Mouse (Mus musculus) T-cell, adult 2 months (primary cell): Measurements from ENCODE around the gene P2rx7.

Experiments used
- DNase-seq: peaks from one replicate; pipeline ENCODE4 v3.0.0; 2022; ENCODE audit warnings: low spot score

Gene P2rx7

DNA sequence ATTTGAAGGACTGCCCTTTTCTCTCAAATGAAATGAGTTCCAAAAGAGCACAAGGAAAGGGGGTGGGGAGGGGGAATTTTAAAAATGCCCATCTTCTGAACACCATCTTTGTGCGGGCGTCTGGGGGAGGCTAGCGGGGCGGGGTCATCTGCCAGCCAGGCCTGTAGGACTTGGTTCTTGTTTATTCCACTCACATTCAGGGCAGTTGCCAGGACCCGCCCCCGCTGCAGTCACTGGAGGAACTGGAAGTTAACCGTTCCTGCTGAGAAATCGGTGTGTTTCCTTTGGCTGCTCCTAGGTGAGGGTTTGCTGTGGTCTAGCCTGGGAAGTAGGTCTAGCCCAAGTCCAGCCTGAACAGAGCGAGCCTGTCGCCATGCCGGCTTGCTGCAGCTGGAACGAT, at the start of gene P2rx7:
TSS of gene P2rx7 (plus strand) at position 211 of the 400 bp plus-strand sequence.
- no peak for DNase-seq

DNA sequence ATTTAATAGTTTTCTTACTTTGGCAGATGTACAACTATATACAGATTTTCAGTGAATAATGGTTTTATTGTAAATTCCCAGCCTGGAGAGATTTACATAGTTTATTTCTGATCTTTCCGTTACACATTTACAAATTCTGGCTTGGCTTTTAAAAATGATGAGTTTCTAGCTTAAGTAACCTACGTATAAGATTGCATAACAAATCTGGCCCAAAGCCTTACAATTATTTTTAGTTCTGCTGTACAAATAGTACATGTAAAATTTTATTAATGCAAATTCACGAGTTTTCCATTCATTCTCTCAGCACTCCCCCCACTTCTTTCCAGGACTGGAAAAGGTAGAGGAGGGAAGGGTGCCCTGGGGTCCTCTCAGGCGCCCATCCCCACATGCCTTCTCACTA, 48.2 kb upstream of the P2rx7 start:
- DNase-seq: no peak

DNA sequence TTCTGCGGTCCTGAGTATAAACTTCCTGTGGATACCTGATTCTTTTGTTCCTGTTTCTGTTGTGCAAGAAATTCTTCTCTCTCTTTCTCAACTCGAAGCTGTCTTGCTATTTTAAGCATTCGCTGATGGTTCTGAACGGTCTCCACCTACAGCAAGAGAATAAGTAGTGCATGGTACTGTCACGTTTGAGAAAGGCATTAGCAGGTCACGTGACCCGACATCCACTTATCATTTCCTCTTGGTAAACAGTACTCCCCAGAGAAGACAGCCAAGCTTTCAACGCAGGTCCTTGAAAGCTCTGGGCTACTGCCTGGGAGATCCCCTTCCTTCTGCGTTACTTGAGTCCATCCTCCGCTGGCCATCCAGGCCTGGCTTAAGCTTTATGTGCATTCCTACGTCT, 41.5 kb upstream of the P2rx7 start:
- peak; percentile 82 for DNase-seq

DNA sequence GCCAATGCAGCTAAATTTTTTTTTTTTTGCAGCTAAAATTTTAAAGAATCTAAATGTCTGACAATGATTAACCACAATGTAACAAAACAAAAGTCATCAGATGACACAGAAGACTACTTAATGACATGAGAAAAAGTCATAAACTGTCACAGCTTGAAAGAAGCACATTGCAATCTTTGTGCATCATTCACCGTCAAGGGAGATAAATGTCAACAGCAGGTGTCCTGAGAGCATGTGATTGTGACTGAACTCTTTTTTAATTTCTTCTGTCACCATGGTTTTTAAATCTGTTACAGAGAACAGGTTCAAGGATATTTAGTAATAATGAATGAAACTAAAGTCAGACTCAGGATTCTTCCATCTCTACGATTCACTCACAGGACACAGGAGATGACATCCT, 38.8 kb upstream of the P2rx7 start:
- no peak for DNase-seq

DNA sequence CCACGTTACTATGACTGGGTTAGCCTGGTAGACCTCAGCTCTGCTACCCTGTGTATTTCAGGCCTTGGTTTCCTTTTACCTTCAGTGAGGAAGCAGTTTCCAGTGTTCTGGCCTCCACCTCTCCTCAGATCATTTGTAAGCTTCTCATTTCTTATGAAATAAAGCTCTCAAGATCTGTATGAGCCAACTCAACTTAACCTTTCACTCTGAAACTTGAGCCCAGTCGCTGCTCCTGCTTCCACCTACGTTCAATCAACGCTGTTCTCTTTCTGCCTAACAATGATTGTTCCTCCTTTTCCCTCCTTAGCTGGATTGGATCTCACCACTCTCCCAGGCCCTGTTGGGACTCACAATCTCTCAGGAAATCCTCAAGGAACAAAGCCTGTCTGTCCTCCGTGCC, 32.1 kb upstream of the P2rx7 start:
- no peak for DNase-seq

DNA sequence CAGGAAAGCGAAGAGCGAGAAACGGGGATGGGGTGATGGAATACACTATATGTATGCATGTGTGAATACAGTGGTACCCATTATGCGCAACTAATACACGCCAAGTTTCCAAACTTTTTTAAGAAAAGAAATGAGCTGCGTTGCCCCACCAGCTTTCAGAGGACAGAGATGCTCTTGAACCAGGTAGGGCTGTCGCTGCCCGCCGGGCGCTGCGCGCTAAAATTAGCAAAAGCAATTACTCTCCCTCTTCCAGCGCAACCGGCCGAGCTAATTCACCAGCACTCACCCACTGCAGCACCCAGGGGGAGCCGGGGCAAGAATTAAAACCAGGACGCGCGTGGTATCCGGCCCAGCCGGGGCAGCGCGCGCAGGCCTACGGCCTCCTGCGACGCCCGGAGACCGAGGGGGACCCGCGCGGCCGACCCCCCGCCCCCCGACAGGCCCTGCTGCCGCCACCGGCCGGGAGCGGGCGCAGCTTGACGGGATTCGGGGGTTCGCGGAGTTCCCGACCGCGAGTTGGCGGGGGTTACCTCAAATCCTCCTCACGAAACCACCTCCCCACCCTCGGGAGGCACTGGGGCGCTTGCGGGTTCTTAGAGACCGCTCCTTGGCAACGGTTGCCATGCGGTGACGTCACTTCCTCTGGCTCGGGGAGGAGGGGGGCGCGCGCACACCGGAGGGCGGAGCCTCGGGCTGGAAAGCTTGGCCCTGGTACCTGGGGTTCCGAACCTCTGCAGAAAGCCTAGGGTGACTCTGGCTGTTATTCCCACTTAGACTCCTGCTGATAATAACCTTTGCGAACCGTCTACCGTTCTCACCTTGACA, 29.6 kb upstream of the P2rx7 start, which contains the start of gene Ift81:
TSS of gene Ift81 (minus strand) at position 611 of the 825 bp plus-strand sequence.
- peak; percentile 96 for DNase-seq

DNA sequence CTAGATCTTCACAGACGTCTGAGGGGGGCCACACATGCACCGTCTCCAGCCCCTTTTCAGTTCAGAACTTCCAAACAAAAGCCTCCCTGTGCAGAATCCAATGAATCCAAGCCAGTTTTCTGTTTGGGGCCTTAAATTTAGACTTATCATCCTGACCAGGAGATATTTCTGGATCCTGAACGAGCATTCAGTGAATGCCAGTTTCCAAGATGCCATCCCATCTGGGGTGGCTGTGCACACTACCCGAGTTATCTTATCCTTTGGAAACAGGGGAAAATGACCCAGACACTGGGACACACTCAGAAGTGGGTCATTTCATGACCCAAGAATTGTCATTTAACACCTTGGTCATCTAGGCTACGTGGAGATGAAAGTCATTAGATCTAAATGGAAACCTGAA, 26.0 kb upstream of the P2rx7 start:
- no peak for DNase-seq

DNA sequence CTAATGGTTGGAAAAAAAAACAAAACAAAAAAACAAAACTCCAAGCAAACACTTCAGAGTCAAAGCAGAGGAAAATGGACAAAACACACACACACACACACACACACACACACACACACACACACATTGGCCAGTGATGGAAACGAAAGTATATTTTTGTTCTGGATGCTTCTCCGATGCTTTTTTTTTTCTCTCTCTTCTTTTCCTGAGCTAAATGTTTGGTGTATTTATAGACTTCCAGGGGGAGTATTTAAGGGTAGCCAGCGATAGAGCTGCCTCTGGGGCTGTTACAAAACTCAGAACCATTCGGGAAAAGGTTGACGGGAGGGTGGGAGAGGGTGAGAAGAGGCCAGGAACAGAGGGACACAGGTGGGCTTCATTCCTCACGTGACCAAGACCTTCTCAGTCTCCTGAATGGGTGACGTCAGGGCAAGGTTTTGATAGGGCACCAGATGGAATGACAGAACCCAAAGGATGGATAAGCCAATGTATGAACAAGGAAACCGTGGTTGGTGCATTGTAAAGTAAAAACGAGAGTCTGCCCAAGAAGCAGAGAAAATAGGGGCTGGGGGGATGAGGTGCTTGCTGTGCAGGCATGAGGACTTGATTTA, 23.9 kb upstream of the P2rx7 start:
- DNase-seq: no peak

DNA sequence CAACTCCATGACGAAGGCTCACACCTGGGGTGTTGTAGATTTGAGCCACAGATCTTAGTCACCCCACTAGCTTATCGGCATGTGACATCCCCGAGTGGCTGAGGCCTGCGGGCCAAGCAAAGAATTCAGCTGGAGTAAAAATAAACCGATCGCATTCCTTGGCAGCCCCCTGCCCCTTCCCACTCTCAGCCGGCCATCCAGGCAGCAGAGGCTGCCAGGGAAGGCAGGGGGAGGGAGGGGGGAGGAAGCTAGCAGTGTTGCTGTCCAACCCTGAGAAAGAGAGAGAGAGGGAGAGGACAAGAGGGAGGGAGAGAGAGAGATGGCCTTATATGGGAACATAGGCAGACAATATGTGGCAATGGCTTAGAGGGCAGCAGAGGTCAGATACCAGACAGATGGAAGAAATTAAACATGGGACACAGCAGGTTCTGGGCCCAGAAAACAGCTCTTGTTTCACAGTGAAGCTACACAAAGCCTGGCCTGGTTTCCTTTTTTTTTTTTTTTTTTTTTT, 22.3 kb upstream of the P2rx7 start:
- DNase-seq: no peak

DNA sequence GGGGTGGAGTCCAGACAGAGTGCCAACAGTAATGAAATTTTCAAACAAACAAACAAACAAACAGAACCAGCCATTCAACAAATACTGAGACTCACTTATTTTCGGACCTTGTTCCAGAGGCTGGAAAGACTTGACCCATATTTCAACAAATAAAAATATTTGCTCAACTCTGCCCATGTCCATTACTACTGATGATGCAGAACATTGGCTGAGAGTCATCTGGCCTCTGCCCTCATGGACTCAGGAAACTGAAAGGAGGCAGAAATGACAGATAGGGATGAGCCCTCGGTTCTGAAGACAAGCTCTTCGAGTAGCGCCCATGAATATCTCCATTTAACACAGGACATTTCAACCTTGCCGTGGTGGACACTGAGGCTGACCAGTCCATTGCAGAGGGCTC, 21.2 kb upstream of the P2rx7 start:
- no peak for DNase-seq

DNA sequence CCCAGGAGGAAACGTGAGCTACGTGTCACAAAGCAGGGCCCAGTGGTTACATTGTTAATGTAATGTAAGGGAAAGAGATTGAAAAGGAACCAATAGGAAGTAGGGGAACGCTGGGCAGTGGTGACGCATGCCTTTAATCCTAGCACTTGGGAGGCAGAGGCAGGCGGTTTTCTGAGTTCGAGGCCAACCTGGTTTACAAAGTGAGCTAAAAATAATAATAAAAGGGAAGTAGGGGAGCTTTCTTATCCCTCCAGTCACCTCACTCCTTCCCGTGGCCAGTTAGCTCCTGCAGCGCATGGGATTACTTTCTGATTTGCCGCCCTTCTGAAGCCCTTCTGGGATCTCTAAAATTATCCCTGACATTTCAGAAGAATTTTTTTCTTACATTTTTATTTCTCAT, 19.9 kb upstream of the P2rx7 start:
- no peak for DNase-seq

DNA sequence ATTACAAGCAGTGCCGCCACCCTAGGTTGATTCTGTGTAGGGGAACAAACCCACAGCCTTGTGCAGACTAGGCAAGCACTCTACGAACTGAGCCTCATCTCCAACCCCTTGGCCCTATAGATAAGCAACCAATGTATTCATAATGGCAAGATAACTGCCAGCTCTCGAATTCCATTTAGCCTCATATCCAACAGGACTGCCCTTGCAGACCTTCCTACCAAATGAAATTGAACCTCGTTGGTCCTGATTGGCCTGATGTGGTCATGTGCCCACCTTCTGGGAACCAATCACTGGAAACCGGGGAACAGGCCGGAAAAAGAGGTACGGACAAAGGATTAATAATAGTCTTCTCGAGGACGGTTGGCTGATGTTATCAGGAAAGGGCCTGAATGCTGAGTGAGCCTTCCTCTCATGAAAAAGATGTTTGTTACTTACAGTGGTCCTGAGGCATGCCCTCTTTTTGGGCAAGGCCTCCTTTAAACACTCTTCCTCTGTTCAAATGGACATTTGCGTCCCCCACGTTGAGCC, 18.7 kb upstream of the P2rx7 start:
- no peak for DNase-seq

DNA sequence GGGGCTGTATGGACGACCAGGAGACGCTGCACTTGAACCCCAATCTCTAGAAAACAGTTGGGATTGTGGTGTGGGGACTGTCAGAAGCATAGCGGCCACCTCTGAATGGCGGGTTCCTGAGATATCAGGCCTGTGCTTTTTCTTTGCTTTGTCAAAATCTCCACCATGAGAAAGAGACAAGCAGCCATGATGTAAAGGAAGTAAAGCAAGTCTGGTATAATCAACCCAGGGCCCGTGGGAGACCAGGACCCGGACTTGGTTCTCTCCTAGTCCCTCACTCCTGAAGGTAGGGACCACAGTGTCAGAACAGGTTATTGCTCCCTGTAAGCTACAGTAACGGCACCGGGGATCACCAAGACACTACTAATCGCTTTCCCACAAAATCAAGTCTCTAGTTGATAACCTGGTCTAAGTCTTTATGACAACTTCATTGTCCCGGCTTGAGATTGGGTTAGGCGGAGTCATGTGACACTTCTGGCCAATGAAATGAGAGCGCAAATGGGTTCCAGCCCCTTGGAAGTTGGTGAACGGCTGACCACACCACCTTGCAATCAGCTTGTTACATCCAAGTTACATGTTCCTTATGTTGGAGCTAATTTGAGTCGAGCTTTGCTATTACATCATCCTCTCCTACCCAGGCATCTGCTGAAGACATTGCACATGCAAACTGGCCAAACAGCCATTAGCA, 18.0 kb upstream of the P2rx7 start:
- DNase-seq: no peak

DNA sequence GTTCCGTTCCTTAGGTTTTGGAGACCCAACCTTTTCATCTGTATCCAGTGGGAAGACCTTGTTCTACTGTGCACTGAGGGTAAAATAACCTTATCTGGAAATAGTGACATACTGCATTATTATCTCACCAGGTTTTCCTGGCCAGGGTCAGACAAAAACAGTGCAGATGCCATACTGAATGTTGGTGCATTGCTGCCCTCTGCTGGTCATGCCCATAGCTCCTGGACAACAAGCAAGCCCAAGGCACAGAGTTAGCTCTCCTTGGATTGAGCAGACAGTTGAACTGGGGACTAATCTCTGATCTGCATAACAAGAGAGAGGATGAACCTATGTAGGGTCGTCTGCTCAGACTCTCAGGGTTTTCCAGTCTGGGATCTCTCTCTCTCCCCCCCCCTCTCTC, 16.5 kb upstream of the P2rx7 start:
- DNase-seq: peak; percentile 75

DNA sequence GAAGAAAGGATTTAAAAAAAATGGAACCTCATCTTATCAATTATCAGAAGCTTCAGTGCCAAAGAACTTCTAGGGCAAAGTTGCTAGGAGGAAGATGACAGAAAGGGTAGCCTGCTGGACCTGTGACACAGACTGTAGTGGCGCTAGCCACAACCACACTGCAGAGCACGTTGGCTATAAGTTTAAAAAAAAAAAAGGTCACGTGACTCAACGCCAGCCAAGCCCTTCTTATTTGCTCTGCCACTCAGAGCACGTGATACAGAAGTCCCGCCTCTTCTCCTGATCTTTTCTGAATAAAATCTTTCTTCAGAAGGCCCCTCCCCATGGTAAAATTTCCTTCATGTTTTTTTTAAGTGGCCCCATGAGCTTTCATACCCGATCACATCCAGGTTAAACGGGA, 8.5 kb upstream of the P2rx7 start:
- no peak for DNase-seq

DNA sequence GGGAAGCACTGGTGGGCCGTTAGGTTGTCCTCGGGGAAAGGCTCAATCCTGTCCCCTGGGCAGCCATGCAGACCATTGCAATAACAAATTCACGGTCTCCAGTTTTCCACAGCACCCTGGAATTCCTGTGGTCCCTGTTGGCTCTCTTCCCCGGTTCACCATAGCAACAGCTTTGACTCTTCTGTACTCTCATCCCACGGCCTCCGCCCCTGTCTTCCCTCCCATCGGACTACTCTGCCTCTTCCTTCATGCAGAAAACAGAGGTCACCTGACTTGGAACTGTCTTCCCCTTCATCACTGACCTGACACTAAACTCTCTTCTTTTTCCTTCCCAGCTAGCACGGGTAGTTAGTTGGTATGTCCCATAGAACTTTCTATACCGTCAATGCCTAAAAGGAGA, 7.4 kb upstream of the P2rx7 start:
- no peak for DNase-seq

DNA sequence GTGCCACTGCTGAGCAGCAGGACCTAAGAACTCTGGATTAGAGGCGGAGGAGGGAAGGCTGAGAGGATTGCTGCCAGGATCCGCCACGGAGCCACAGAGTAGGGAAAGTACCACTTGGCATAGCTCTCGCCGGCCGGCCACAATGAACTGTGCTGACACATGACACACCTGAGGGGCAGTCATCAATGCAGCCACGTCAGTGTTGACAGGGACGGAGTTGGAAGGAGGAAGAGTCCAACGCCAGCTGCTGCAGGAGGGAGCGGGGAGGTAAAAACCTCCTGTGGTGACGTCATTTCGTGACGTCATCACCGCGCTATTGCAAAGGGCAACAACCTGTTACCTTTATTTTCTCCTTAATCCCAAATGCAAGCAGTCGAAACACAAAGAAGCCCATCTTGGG, 6.8 kb upstream of the P2rx7 start:
- no peak for DNase-seq

DNA sequence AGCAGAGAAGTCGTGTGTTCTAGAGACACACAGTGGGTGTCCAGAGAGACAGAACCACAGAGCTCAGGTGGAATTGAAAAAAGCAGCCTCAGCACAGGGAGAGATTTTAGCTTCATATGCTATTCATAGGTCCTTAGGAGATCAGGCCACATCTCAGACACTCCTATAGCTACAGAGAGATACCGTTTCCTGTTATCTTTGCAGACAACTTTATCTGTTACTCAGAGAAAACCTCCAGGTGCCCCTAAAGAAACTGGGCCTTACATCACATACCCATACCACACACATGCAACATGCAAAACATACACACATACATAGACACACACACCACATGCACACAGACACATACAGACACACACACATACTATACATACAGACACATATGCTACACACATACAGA, 5.4 kb upstream of the P2rx7 start:
- DNase-seq: no peak

DNA sequence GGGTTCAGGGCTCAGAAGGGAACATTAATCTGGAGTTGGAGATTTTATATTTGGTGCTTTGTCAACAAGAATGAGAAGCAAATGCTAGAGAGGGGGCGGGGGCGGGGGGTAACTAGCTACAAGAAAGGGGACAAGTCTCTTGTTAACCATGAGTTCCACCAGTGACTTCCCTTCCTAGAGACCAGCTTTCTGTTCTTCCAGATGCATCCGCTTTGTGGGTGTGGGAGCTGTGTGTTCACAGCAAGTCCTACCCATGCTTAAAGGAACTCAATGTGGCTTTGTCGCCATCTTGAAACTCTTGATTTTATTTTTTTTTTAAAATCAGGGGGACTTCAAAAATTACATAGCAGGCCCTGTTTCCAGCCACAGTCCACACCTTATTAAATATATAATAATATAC, 4.2 kb upstream of the P2rx7 start:
- no peak for DNase-seq

DNA sequence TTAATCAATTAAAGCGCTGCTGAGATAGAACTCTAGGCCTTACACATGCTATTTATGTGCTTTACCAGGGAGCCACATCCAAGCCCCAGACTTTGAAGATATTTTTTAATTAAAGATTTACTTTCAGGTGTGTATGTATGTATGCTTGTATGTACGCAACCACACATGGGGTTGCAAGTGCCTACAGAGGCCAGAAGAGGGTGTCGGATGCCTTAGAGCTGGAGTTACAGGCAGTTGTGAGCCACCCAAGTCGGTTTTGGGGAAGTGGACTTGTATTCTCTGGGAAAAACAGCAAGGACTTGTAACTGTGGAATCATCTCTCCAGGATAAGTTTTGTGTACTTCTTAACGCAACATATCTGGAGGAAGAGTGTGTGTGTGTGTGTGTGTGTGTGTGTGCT, 3.7 kb upstream of the P2rx7 start:
- DNase-seq: no peak

DNA sequence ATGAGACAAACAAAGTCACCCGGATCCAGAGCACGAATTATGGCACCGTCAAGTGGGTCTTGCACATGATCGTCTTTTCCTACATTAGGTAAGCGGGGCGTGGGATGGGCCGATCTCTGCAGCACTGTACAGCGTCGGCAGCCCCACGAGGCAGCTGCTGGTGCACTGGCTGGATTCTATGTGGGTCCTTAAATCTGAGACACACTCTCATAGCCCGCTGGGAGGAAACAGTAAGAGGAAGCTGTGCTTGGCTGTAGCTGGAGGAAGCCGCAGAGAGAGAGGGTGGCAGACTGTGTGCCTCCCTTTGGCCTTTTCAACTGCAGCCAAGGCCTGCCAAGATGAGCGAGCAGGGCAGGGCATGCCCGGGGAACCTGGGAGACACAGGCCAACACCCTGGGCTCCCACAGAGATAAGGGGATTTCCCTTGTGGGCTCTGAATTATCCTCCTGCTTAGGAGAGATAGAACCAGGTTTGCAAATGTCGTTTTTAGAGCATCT, 448 bp downstream of the P2rx7 start:
- DNase-seq: peak; percentile 53

DNA sequence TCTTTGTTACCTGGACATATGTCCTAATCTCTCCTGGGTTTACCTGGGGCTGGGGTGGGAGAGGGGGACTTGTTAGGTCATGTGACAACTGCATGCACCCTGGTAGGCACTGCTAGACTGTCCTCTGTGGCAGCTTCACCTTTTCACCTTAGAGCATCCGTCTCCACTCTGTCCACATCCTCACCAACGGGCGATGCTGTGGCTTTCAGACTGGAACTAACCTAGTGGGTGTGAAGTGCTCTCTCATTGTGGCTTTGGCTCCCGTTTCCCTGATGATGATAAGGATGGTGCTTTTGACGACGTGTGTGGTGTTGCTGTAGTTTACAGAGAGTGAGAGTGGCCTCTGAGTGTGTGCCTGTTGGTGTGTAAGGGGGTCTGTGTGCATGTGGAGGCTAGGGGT, 1.6 kb downstream of the P2rx7 start:
- peak; percentile 64 for DNase-seq

DNA sequence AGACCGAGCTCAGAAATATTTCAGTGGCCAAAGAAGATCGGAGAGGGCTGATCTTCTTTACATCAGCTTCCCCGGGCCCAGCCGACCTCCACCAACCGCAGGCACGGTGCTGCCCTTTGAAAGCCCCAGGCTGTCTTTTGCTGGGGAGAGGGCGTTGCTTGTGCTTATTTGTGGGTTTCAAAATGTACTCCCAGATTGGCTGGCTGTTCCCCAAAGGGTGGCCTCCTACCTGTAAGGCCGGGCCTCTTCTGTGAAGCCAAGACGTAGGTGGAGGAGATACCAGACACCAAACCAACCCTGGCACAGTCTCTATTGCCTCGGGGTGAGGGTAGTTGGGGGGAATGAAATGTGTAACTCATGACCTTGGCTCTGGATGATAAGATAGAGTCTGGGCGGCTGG, 2.3 kb downstream of the P2rx7 start:
- DNase-seq: peak; percentile 59
